Mouse (Mus musculus) testis, adult 2 months (tissue): Measurements from ENCODE around the gene Agap1. TPM values are rescaled to one million over a fixed set of nuclear protein-coding genes. Genes with fewer than 3 reads are reported as not detected.

Experiments used
- H3K27ac ChIP-seq: fragments of 200-500 bp; 2 replicates; pipeline ENCODE4 v1.5.1; 2012; ENCODE audit warnings: low read depth, low read length; ENCODE audit not compliant: control insufficient read depth, insufficient read depth
- H3K27me3 ChIP-seq: fragments of 200-500 bp; 2 replicates; pipeline ENCODE4 v1.6.1; 2012; ENCODE audit warnings: mild to moderate bottlenecking, low read length, moderate library complexity; ENCODE audit not compliant: control insufficient read depth, insufficient read depth
- H3K36me3 ChIP-seq: fragments of 200-500 bp; 2 replicates; pipeline ENCODE4 v1.6.1; 2012; ENCODE audit warnings: mild to moderate bottlenecking, low read length; ENCODE audit not compliant: control insufficient read depth, insufficient read depth
- H3K4me1 ChIP-seq: fragments of 200-500 bp; 2 replicates; pipeline ENCODE4 v1.6.1; 2012; ENCODE audit warnings: low read length; ENCODE audit not compliant: control insufficient read depth, insufficient read depth
- H3K4me3 ChIP-seq: fragments of 200-500 bp; 2 replicates; pipeline ENCODE4 v1.5.1; 2012; ENCODE audit warnings: low read depth, mild to moderate bottlenecking, low read length, moderate library complexity, mixed read lengths; ENCODE audit not compliant: control insufficient read depth
- CTCF ChIP-seq: fragments of 200-500 bp; IDR thresholded peaks from 2 replicates; pipeline ENCODE4 v1.5.1; 2012; ENCODE audit warnings: low read depth, mild to moderate bottlenecking, inconsistent platforms, low read length, moderate library complexity; ENCODE audit not compliant: control insufficient read depth, insufficient read depth, insufficient replicate concordance
- POLR2A ChIP-seq: fragments of 200-500 bp; IDR thresholded peaks from 2 replicates; pipeline ENCODE4 v1.6.1; 2012; ENCODE audit warnings: low read depth, mild to moderate bottlenecking, inconsistent platforms, low read length, moderate library complexity; ENCODE audit not compliant: control insufficient read depth
- polyA plus RNA-seq: library from polyadenylated mRNA; depleted of rRNA; stranded (reverse); fragments of >200 nt; gene quantifications from 2 replicates; pipeline ENCODE4 v1.2.3, GENCODE M21; 2012

Gene Agap1
- polyA plus RNA-seq, 1 experiment = 16.5 TPM

- H3K27ac ChIP-seq = no peak overlapping the region
- no peak for TF ChIP-seq POLR2A
- TF ChIP-seq CTCF = no peak
Observed at GRCm38 (mm10) chr1:89742359-89742758, 287.8 kb downstream of the Agap1 start.

GRCm38 (mm10) chr1:89746171-89746570 is 291.6 kb downstream of the Agap1 start:
- Histone ChIP-seq H3K4me1 (no peaks in the 10 kb centered on the region; the same call in 1 of the 2 replicates), H3K36me3 (no peaks in the 10 kb centered on the region), H3K27me3 (no peaks in the 10 kb centered on the region), H3K27ac (no peak overlapping the region), H3K4me3 (no peak overlapping the region)
- TF ChIP-seq CTCF (no peak), POLR2A (no peak)

More at GRCm38 (mm10) chr1:89742359-89742758, 287.8 kb downstream of the Agap1 start:
- H3K4me3 ChIP-seq = no peak overlapping the region
- H3K27me3 ChIP-seq = no peaks in the 10 kb centered on the region
- H3K4me1 ChIP-seq = no peaks in the 10 kb centered on the region
- H3K36me3 ChIP-seq = no peaks in the 10 kb centered on the region

GRCm38 (mm10) chr1:89749666-89750065 is 295.1 kb downstream of the Agap1 start:
- Histone ChIP-seq H3K36me3 (no peaks in the 10 kb centered on the region), H3K4me3 (no peak overlapping the region), H3K27ac (no peak overlapping the region), H3K27me3 (no peaks in the 10 kb centered on the region), H3K4me1 (no peaks in the 10 kb centered on the region; the same call in 1 of the 2 replicates)
- no peak for TF ChIP-seq POLR2A

- Histone ChIP-seq H3K4me1 (no peaks in the 10 kb centered on the region; the same call in 1 of the 2 replicates), H3K4me3 (no peak overlapping the region), H3K27ac (no peak overlapping the region), H3K36me3 (no peaks in the 10 kb centered on the region), H3K27me3 (no peaks in the 10 kb centered on the region)
- TF ChIP-seq POLR2A (no peak), CTCF (no peak)
Observed at GRCm38 (mm10) chr1:89750495-89750894, 295.9 kb downstream of the Agap1 start.

- no peak overlapping the region for H3K4me3 ChIP-seq
- H3K27me3 ChIP-seq = no peaks in the 10 kb centered on the region
- no peak overlapping the region for H3K27ac ChIP-seq
- H3K4me1 ChIP-seq = no peaks in the 10 kb centered on the region; the same call in 1 of the 2 replicates
- no peaks in the 10 kb centered on the region for H3K36me3 ChIP-seq
- TF ChIP-seq CTCF (no peak), POLR2A (no peak)
Observed at GRCm38 (mm10) chr1:89750921-89751320, 296.3 kb downstream of the Agap1 start.

- TF ChIP-seq POLR2A (no peak), CTCF (no peak)
- Histone ChIP-seq H3K36me3 (no peaks in the 10 kb centered on the region), H3K4me3 (no peak overlapping the region), H3K4me1 (no peaks in the 10 kb centered on the region; the same call in 1 of the 2 replicates), H3K27ac (no peak overlapping the region), H3K27me3 (no peaks in the 10 kb centered on the region)
Observed at GRCm38 (mm10) chr1:89751344-89751743, 296.7 kb downstream of the Agap1 start.

- Histone ChIP-seq H3K27me3 (no peaks in the 10 kb centered on the region), H3K36me3 (no peaks in the 10 kb centered on the region), H3K4me1 (no peaks in the 10 kb centered on the region; the same call in 1 of the 2 replicates), H3K27ac (no peak overlapping the region), H3K4me3 (no peak overlapping the region)
- TF ChIP-seq POLR2A = no peak
- TF ChIP-seq CTCF = peak; percentile 51; the same call in 1 of the 2 replicates
Observed at GRCm38 (mm10) chr1:89752659-89753058, 298.1 kb downstream of the Agap1 start.

- Histone ChIP-seq H3K36me3 (no peaks in the 10 kb centered on the region), H3K4me1 (no peaks in the 10 kb centered on the region; the same call in 1 of the 2 replicates), H3K4me3 (no peak overlapping the region), H3K27ac (no peak overlapping the region), H3K27me3 (no peaks in the 10 kb centered on the region)
- TF ChIP-seq POLR2A (no peak), CTCF (no peak)
Observed at GRCm38 (mm10) chr1:89755358-89755757, 300.8 kb downstream of the Agap1 start.
